Mouse (Mus musculus): ENCODE results near the gene Slc12a3. TPM values are rescaled to one million over a fixed set of nuclear protein-coding genes. Genes with fewer than 3 reads are reported as not detected.
A peak's percentile ranks its signal among the peaks of the same experiment; 100 is the strongest.

The Slc12a3 gene
- polyA plus RNA-seq, 1 experiment from 2014 or later = not detected

DNA sequence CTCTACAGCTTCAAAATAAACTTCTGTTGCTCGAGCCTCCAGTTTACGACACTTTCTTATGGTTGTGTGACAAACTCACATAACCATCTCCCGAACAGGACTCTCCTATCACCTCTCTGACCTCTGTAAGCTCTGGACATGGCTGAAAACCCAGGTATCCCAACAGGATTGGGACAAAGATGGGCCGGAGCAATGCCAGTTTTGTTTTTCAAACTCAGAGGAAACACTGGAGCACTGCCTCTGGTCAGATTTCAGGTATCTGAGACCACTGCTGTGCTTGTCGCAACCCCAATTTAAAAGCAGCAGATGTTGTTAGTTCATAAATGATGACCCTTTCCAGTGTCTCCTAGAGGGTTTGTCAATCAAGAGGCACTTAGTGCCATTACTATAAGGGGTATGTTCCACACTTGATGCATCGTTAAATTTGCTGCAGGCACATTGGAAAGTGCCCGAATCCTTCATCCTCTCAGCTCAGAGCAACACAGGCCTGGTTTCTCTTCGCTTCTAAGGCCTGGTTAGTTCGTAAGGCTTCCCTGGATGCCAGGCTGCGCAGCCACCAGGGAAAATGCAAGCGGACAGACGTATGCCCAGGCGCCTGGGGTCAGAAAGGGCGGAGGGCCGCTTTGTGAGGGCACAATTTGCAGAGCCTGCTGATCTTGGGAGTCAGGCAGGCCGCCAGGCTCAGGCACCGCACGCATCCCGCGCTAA lies 56.7 kb downstream of the Slc12a3 start:
- H3K9me3 ChIP-seq (replicated peaks; ENCODE audit: control insufficient read depth, low read length) = no peaks in the 10 kb centered on the region
- H3K4me3 ChIP-seq (ENCODE audit: low read depth, low read length) = peak overlapping the region; percentile 71
- 26% methylated on average over 20 of the region's 20 CpGs for WGBS
- ATAC-seq = peak; percentile 40
- H3K4me1 ChIP-seq (ENCODE audit: control insufficient read depth, insufficient read depth, low read length) = peaks cover 7% of the 10 kb centered on the region
- peak overlapping the region; percentile 94 for H3K4me2 ChIP-seq (ENCODE audit: low read length)
- H3K27ac ChIP-seq (ENCODE audit: low read depth, low read length) = peak overlapping the region; percentile 89
- DNase-seq (ENCODE audit: low spot score) = no peak
- H3K9ac ChIP-seq (ENCODE audit: low read length) = peak overlapping the region; percentile 97
- H3K36me3 ChIP-seq (ENCODE audit: control insufficient read depth, insufficient read depth, low read length) = peaks cover 14% of the 10 kb centered on the region
- no peaks in the 10 kb centered on the region for H3K27me3 ChIP-seq (replicated peaks; ENCODE audit: control insufficient read depth, insufficient read depth, low read length)

DNA sequence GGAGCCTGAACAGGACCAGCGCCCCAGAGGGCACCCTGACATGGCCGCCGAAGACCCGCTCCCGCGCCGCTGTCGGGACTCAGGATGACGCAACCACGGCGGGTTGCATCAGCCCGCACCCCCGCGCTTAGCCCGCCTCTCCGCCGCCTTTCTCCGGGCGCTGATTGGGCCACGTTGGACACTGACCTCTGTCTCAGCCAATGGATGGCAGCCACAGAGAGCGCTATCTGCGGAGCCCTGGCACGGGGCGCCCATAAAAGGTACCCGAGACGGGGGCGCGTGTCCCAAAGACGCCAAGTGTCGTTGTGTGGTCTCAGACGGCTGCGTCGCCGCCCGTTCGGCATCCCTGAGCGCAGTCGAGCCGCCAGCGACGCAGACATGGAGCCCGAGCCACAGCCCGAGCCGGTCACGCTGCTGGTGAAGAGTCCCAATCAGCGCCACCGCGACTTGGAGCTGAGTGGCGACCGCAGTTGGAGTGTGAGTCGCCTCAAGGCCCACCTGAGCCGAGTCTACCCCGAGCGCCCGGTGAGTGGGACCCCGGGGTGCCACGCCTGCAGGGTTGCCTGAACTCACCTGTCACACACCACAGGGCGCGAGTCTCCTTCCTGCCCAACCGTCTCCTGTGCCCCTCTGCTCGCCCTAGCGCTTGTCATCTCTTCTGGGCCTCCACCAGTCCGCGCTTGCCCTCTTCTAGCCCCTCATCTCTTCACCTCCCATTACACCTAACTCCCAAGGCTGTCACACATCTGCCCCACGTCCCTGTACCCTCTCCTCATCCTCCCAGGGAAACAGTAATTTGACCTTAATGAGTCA lies 57.4 kb downstream of the Slc12a3 start, which contains the start of gene Herpud1:
Gene Herpud1 (plus strand): TSS at position 225 of the 813 bp plus-strand sequence.
- Histone ChIP-seq H3K9ac (ENCODE audit: low read length) (peak within 1 kb of the TSS; percentile 97), H3K27me3 (replicated peaks; ENCODE audit: control insufficient read depth, insufficient read depth, low read length) (no peaks in the 10 kb centered on the region), H3K27ac (ENCODE audit: low read depth, low read length) (peak within 1 kb of the TSS; percentile 89), H3K4me1 (ENCODE audit: control insufficient read depth, insufficient read depth, low read length) (peaks cover 7% of the 10 kb centered on the region), H3K9me3 (replicated peaks; ENCODE audit: control insufficient read depth, low read length) (no peaks in the 10 kb centered on the region), H3K36me3 (ENCODE audit: control insufficient read depth, insufficient read depth, low read length) (peaks cover 22% of the 10 kb centered on the region), H3K4me3 (ENCODE audit: low read depth, low read length) (peak within 1 kb of the TSS; percentile 71), H3K4me2 (ENCODE audit: low read length) (peak within 1 kb of the TSS; percentile 94)
- WGBS = under 1% methylated on average over 65 of the region's 65 CpGs
- peak; percentile 98 for DNase-seq (ENCODE audit: low spot score)
- peak; percentile 99 for ATAC-seq

DNA sequence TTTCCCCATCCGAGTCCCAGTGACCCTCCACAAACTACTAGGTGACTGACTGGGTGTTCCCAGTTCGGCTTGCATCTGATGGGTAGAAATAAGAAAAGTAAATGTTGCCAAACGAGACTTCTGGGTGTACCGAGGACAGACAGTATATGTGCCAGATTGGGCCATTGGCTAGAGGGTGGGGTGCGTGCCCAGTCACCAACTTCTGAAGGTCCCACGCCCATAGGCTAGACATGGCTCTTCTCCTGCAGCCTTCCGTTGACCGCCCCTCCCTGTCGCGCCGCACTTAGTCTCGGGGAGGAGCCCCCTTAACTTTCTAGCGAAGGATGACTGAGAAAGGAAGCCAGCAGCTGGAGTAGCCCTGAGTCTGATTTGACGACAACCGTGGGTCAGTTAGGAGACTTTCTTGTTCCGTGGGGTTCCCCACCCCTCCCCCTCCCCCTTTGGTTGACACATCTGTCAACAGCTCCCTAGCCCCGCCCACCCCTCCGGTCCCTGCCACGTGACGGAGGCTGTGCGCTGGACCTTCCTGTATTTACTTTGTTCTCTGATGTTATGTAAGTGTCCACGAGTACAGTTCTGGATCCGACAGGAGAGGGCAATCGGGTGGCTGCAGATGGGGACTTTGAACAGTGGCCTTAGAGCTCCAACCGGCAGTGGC lies 58.2 kb downstream of the Slc12a3 start:
- H3K36me3 ChIP-seq (ENCODE audit: control insufficient read depth, insufficient read depth, low read length) = peaks cover 29% of the 10 kb centered on the region
- peak overlapping the region; percentile 71 for H3K4me3 ChIP-seq (ENCODE audit: low read depth, low read length)
- peak; percentile 22; the same call in 1 of the 2 replicates for ATAC-seq
- peaks cover 7% of the 10 kb centered on the region for H3K4me1 ChIP-seq (ENCODE audit: control insufficient read depth, insufficient read depth, low read length)
- H3K9me3 ChIP-seq (replicated peaks; ENCODE audit: control insufficient read depth, low read length) = no peaks in the 10 kb centered on the region
- peak; percentile 87 for DNase-seq (ENCODE audit: low spot score)
- no peaks in the 10 kb centered on the region for H3K27me3 ChIP-seq (replicated peaks; ENCODE audit: control insufficient read depth, insufficient read depth, low read length)
- WGBS = under 1% methylated on average over 24 of the region's 25 CpGs
- H3K4me2 ChIP-seq (ENCODE audit: low read length) = peak overlapping the region; percentile 94
- peak overlapping the region; percentile 97 for H3K9ac ChIP-seq (ENCODE audit: low read length)
- H3K27ac ChIP-seq (ENCODE audit: low read depth, low read length) = peak overlapping the region; percentile 75; the same call in 1 of the 2 replicates

DNA sequence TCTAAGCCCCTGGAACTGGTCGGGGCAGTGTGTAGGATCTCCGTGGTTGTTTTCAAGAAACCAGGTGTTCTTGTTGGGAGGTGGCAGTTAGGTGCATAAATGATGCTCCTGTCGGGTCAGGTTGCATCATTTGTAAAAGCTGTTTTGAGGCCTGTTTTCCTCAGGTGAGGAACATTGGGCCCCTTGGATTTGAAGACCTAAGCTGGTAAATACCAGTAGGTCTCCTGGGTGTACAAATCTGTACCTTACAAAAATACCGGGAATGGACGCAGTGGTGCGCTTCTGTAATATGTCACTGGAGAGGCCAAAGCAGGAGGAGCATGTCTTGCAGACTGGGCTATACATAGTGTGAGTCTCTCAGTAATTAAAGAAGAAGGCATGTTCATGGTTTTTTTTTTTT lies 58.8 kb downstream of the Slc12a3 start:
- H3K27ac ChIP-seq (ENCODE audit: low read depth, low read length) = no peak overlapping the region
- H3K4me2 ChIP-seq (ENCODE audit: low read length) = peak overlapping the region; percentile 94
- DNase-seq (ENCODE audit: low spot score) = peak; percentile 10
- H3K36me3 ChIP-seq (ENCODE audit: control insufficient read depth, insufficient read depth, low read length) = peaks cover 36% of the 10 kb centered on the region
- peak overlapping the region; percentile 97 for H3K9ac ChIP-seq (ENCODE audit: low read length)
- no peak for ATAC-seq
- H3K4me3 ChIP-seq (ENCODE audit: low read depth, low read length) = peak overlapping the region; percentile 71
- WGBS = 37% methylated on average over 6 of the region's 6 CpGs
- H3K27me3 ChIP-seq (replicated peaks; ENCODE audit: control insufficient read depth, insufficient read depth, low read length) = no peaks in the 10 kb centered on the region
- peaks cover 7% of the 10 kb centered on the region for H3K4me1 ChIP-seq (ENCODE audit: control insufficient read depth, insufficient read depth, low read length)
- H3K9me3 ChIP-seq (replicated peaks; ENCODE audit: control insufficient read depth, low read length) = no peaks in the 10 kb centered on the region

DNA sequence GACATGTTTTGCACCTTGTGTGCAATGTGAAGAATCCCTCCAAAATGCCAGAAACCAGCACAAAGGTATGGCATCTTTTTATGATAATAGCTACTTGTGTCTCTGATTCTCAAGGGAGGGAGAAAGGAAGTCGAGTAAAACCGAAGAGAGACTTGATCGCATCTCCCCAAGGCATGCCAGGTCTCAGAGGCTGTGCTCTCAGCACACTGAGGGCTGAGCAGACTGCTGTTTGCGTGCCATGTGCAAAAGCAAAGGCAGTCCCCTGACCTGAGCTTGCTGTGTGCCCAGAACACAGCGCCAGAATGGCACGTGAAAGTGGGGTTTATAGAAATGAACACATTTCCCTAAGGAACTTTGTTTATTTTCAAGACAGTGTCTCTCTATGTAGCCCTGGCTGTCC lies 60.5 kb downstream of the Slc12a3 start:
- peaks cover 7% of the 10 kb centered on the region for H3K4me1 ChIP-seq (ENCODE audit: control insufficient read depth, insufficient read depth, low read length)
- 92% methylated on average over 6 of the region's 6 CpGs for WGBS
- no peaks in the 10 kb centered on the region for H3K9me3 ChIP-seq (replicated peaks; ENCODE audit: control insufficient read depth, low read length)
- H3K27ac ChIP-seq (ENCODE audit: low read depth, low read length) = no peak overlapping the region
- no peak overlapping the region for H3K4me3 ChIP-seq (ENCODE audit: low read depth, low read length)
- H3K4me2 ChIP-seq (ENCODE audit: low read length) = no peak overlapping the region
- H3K27me3 ChIP-seq (replicated peaks; ENCODE audit: control insufficient read depth, insufficient read depth, low read length) = no peaks in the 10 kb centered on the region
- DNase-seq (ENCODE audit: low spot score) (no peak), ATAC-seq (no peak)
- H3K9ac ChIP-seq (ENCODE audit: low read length) = no peak overlapping the region
- H3K36me3 ChIP-seq (ENCODE audit: control insufficient read depth, insufficient read depth, low read length) = peaks cover 51% of the 10 kb centered on the region

DNA sequence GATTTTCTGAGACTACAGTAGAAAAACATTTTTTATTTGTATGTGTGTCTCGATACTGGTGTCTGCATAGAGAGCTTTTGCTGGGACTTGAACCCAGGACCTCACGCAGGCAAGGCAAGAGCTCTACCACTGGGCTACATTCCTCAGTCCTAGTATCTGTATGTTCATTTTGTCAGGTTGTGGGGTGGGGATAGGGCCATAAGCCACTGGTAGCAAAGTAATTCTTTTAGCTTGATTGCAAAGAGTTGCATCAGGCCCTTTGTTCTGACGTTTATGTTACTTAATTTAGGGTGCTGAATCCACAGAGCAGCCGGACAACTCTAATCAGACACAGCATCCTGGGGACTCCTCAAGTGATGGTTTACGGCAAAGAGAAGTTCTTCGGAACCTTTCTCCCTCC lies 61.4 kb downstream of the Slc12a3 start:
- WGBS = 92% methylated on average over 6 of the region's 6 CpGs

DNA sequence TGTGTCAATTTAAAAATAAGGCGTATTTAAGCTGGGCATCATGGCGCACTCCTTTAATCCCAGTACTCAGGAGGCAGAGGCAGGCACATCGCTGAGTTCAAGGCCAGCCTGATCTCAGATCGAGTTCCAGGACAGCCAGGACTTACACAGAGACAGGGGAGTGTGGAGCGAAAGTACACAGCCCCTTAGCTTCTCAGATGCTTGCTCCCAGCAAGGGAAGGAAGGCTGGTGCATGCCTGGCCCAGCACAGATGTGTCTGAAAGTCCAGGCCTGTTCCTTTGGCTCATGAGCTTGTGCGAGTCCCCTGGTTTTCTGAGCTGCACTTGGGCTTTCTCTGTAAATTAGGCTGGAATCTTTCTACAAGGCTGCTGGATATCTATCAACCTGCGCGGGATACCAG lies 61.9 kb downstream of the Slc12a3 start:
- ATAC-seq = no peak
- H3K4me3 ChIP-seq (ENCODE audit: low read depth, low read length) = no peak overlapping the region
- 98% methylated on average over 8 of the region's 8 CpGs for WGBS
- peaks cover 64% of the 10 kb centered on the region for H3K36me3 ChIP-seq (ENCODE audit: control insufficient read depth, insufficient read depth, low read length)
- H3K27me3 ChIP-seq (replicated peaks; ENCODE audit: control insufficient read depth, insufficient read depth, low read length) = no peaks in the 10 kb centered on the region
- H3K9me3 ChIP-seq (replicated peaks; ENCODE audit: control insufficient read depth, low read length) = no peaks in the 10 kb centered on the region
- H3K9ac ChIP-seq (ENCODE audit: low read length) = no peak overlapping the region
- H3K27ac ChIP-seq (ENCODE audit: low read depth, low read length) = no peak overlapping the region
- peaks cover 4% of the 10 kb centered on the region for H3K4me1 ChIP-seq (ENCODE audit: control insufficient read depth, insufficient read depth, low read length)
- no peak for DNase-seq (ENCODE audit: low spot score)
- H3K4me2 ChIP-seq (ENCODE audit: low read length) = no peak overlapping the region

More for the DNA sequence above, 61.4 kb downstream of the Slc12a3 start:
- H3K9me3 ChIP-seq (replicated peaks; ENCODE audit: control insufficient read depth, low read length) = no peaks in the 10 kb centered on the region
- no peaks in the 10 kb centered on the region for H3K27me3 ChIP-seq (replicated peaks; ENCODE audit: control insufficient read depth, insufficient read depth, low read length)
- no peak overlapping the region for H3K4me3 ChIP-seq (ENCODE audit: low read depth, low read length)
- H3K4me2 ChIP-seq (ENCODE audit: low read length) = no peak overlapping the region
- peaks cover 7% of the 10 kb centered on the region for H3K4me1 ChIP-seq (ENCODE audit: control insufficient read depth, insufficient read depth, low read length)
- ATAC-seq (no peak), DNase-seq (ENCODE audit: low spot score) (no peak)
- H3K36me3 ChIP-seq (ENCODE audit: control insufficient read depth, insufficient read depth, low read length) = peaks cover 60% of the 10 kb centered on the region
- H3K9ac ChIP-seq (ENCODE audit: low read length) = no peak overlapping the region
- no peak overlapping the region for H3K27ac ChIP-seq (ENCODE audit: low read depth, low read length)

DNA sequence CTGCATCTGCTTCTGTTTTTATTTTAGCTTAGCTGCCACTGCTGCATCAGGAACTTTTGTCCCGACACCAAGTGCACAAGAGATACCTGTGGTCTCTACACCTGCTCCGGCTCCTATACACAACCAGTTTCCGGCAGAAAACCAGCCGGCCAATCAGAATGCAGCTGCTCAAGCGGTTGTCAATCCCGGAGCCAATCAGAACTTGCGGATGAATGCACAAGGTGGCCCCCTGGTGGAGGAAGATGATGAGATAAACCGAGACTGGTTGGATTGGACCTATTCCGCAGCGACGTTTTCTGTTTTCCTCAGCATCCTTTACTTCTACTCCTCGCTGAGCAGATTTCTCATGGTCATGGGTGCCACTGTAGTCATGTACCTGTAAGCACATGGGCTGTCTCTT lies 63.1 kb downstream of the Slc12a3 start:
- no peak for ATAC-seq

More for the DNA sequence above, 63.1 kb downstream of the Slc12a3 start:
- Histone ChIP-seq H3K27me3 (replicated peaks; ENCODE audit: control insufficient read depth, insufficient read depth, low read length) (no peaks in the 10 kb centered on the region), H3K36me3 (ENCODE audit: control insufficient read depth, insufficient read depth, low read length) (peaks cover 73% of the 10 kb centered on the region), H3K9ac (ENCODE audit: low read length) (no peak overlapping the region), H3K27ac (ENCODE audit: low read depth, low read length) (no peak overlapping the region), H3K4me2 (ENCODE audit: low read length) (no peak overlapping the region), H3K9me3 (replicated peaks; ENCODE audit: control insufficient read depth, low read length) (no peaks in the 10 kb centered on the region), H3K4me1 (ENCODE audit: control insufficient read depth, insufficient read depth, low read length) (peaks cover 4% of the 10 kb centered on the region), H3K4me3 (ENCODE audit: low read depth, low read length) (no peak overlapping the region)
- DNase-seq (ENCODE audit: low spot score) = peak; percentile 22
- WGBS = 84% methylated on average over 12 of the region's 12 CpGs

All from forebrain, embryonic 14.5 days (tissue).